Mouse (Mus musculus) effector memory CD4-positive, alpha-beta T cell, adult 7 months (primary cell): ENCODE results near the gene Ccdc89. TPM values are rescaled to one million over a fixed set of nuclear protein-coding genes. Genes with fewer than 3 reads are reported as not detected.

Source experiments
- polyA plus RNA-seq: library from polyadenylated mRNA; unstranded; fragments of 100-300 nt; shearing (Covaris generic); gene quantifications from one replicate; pipeline ENCODE4 v1.2.1, GENCODE M21; 2017

Gene Ccdc89
- not detected for polyA plus RNA-seq

GRCm38 (mm10) chr7:90426020-90427001, at the start of gene Ccdc89:
Ccdc89 (plus strand) TSS chr7:90426577.

GRCm38 (mm10) chr7:90442518-90443080, 16.2 kb downstream of the Ccdc89 start, which contains the start of gene Crebzf:
Crebzf (plus strand) TSS chr7:90442729.

GRCm38 (mm10) chr7:90456845-90457468, 30.6 kb downstream of the Ccdc89 start, which contains the start of gene Tmem126a:
Tmem126a (minus strand) TSS chr7:90457229.

GRCm38 (mm10) chr7:90475793-90476312, 49.5 kb downstream of the Ccdc89 start, which contains the start of gene Tmem126b:
Tmem126b (minus strand) TSS chr7:90476001.

GRCm38 (mm10) chr7:90476313-90477245, 50.2 kb downstream of the Ccdc89 start, which contains the start of gene Dlg2:
Dlg2 (plus strand) TSS chr7:90476672.

Other genes with a start within 250 kb of the Ccdc89 start
- 0.35 TPM for gene Ccdc83, start 160.8 kb upstream of the Ccdc89 start, polyA plus RNA-seq
- gene Sytl2, start 124.3 kb upstream of the Ccdc89 start, polyA plus RNA-seq = 78.2 TPM
- gene Crebzf, start 16.2 kb downstream of the Ccdc89 start, polyA plus RNA-seq = 176 TPM
- gene Tmem126a, start 30.7 kb downstream of the Ccdc89 start, polyA plus RNA-seq = 37.8 TPM
- gene Tmem126b, start 49.4 kb downstream of the Ccdc89 start, polyA plus RNA-seq = 10.0 TPM
- gene Dlg2, start 50.1 kb downstream of the Ccdc89 start, polyA plus RNA-seq = 5.4 TPM